Mouse (Mus musculus): ENCODE measurements around the gene Tkt.
"Not testable (repeated sequence)": the region's sequence is repeated elsewhere in the genome, so short reads cannot be mapped to it uniquely, and the experiment has no call there.

The Tkt gene

DNA sequence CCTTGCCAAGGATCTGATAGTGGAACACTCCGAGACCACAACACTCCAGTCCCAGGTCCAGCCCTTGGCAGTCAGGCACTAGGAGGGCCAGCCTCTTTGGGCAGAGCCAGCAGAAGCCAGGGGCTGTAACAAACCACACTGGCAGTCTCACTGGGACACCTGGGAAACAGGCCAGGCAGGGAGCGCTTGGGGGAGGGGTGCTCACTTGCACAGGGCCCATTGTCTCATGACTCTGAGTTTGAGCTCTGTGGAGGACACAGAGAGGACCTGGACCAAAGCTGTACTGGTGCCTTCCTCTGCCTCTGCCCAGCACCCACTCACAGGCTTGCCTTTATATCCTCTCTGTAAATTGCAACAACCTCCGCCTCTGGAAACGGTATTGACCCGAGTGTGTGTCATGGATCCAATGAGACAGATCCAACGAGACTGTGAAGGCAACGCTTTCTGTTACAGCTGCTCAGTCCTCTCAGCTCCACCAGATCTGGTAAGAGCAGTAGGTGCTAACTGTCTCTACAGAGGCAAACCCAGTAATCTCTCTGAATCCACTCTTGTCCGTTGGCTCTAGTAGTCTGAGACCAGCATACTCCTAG is at the start of gene Tkt:
TSS of gene Tkt (plus strand) at position 229 of the 590 bp plus-strand sequence.
- DNase-seq, result no peak

DNA sequence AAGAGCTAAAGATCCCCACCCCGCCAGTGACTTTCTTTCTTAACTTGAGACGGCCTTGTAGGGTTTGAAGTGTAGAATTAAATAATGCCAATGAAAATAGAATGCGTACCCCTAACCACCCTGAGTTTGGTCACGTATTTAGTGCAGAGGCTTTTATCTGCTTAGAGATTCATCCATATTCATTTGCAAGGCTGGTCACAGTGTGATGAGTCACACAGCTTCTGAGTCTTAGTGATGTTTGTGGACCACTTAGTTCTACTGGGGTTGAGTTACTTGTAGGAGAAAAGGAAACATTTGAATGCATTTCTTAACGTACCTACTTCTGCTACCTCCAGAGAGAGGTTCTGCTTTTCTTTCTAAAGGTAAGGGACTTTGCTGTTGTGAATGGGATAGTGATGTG is 43.2 kb upstream of the Tkt start:
- no peak for DNase-seq

DNA sequence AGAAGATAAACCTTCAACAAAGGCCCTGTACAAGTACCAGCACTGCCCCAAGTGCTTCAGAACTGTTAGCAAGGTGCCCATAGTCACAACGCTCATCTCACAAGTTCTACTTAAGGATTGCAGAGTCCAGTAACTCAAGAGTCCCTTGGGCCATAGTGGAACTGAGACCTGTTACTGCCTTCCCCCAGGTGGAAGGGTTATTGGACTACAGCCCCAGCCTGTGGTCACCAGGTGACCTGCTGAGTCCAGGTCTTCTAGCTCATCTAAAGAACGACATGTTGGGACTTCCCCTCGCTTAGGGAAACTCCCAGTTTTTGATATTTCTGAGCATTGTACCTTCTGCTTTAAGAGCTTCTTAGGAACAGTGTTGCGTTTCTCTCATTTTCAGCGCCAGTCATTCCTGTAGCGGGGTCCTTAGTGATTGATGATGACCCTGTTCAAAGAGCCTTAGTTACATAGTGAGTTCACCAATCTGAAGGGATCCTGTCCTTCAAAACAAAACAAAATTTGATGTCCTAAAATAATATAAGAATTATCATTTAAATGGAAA is 37.9 kb upstream of the Tkt start:
- DNase-seq, result no peak

DNA sequence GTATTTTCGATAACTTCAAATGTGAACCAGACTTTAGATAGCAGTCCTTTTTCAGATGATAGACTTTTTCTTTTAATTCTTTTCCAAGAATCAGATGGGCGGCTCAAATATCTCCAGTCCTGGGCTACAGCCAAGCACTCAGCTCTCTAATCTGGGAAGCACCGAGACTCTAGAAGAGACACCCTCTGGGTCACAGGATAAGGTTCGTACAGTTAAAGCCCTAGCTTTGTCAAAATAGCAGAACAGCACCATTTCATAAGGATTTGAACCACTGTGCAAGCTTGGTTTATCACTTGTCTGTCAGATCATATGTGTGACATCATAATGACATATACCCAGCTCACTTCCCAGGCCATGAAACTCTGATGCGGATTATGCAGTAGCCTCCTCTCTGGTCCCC is 35.3 kb upstream of the Tkt start:
- no peak for DNase-seq

DNA sequence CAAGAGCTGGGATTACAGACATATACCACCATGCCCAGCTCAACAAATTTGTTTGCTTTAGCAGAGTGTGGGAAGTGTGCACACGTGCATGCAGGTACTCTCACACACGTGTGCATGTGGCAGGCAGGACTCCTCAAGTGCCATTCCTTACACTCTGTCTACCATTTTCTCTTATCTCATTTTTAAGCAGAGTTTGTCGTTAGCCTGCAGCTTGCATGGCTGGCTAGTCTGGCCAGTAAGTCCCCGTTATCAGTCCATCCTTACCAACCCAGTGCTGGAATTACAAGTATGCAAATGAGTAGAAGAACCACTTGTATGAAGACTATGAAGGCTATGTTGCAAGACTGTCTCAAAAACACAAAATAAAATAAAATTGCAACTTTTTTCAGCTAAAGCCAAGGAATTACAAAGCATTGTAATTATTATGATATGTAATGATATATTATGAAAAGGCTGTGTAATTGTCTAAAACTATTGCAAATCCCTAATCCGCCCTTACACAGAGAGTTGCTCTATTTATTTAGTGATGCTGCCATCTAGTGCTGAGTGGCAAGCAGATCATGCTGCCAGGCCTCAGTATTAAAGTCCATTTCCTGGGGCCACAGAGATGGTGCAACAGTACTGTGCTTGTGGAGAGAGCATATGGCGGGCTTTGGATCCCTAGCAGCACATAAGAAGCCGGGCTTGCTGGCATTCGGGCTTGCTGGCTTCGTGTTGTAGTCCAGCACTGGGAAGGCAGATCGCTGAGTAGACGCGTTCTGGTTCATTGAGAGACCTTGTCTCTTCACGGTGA is 32.0 kb upstream of the Tkt start:
- DNase-seq, result no peak

DNA sequence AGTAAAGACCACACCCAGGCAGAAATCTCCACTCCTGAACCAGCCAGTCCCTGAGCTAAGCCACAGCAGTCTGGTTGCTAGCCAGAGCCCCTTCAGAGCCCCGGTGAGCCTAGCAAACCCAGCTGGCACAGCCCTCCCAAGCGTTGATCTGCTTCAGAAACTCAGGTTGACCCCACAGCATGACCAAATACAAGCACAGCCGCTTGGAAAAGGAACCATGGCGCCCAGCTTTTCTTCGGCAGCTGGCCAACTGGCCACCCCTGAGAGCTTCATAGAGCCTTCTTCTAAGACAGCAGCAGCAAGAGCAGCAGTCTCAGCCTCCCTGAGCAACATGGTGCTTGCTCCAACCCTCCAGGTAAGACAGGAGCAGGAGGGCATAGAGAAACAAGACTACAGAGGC is 28.8 kb upstream of the Tkt start:
- no peak for DNase-seq

DNA sequence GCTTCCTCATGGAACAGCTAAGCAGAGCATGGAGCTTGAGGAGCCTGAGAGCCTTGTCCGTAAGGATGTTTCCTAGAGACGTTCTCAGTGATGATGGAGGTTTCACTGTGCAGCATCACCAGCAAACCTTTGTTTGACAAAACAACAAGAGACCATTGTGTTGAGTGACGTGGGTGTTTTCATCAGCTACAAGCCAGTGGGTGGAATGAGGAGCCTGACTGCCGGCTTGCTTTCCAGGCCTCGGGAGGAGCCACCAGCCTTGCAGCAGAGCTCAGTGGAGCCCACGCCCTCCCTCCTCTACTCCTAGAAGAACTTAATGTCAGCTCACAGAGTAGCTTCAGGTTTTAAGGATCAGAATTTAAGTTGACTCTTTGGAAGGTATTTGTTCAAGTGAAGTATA is 24.8 kb upstream of the Tkt start:
- DNase-seq, result no peak

DNA sequence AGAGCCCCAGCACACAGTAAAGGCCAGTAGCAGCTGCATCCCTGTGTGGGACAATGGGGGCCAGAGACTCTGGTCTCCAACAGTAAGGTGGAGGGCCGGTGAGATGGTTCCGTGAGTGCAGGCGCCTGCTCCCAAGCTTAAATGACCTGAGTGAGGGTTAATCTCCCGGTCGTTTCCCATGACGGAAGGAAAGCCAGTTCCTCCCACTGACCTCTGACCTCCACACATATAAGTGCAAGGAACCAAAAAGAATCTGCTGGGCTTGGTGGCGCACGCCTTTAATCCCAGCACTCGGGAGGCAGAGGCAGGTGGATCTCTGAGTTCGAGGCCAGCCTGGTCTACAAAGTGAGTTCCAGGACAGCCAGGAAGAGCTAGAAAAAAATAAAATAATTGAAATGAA is 19.8 kb upstream of the Tkt start:
- DNase-seq, result no peak

DNA sequence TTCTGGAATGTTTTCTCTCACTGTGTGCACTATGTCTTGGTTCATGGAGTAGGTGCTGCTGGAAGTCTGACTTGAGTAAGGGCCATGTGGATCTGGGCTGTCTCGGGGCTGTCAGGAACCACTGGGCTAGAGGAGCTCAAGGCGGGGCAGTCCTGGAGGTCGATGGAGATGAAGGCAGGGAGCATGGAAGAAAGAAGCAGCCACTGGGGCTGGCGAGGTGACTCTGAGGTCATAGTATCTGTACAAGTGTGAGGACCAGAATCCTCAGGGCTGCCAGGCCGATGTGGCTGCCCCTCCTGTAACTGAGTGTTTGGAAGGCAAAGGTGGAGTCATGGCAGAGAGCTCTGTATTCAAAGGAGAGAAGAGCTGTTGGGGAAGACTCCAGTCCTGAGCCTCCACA is 19.2 kb upstream of the Tkt start:
- DNase-seq, result no peak

DNA sequence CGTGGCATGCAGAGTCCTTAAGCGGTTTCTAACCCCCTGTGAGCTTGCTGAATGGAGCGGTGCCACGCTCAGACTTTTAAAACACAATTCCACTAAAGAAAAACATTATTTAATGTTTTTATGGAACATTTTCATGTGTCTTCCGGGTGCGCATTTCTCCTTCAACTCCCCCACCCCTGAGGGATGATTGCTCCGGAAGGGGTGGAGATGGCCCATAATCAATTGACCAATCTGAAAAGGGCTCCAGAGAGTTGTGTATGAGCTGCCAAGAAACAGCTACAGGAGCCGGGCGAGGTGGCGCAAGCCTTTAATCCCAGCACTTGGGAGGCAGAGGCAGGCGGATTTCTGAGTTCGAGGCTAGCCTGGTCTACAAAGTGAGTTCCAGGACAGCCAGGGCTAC is 18.7 kb upstream of the Tkt start:
- DNase-seq, result no peak

DNA sequence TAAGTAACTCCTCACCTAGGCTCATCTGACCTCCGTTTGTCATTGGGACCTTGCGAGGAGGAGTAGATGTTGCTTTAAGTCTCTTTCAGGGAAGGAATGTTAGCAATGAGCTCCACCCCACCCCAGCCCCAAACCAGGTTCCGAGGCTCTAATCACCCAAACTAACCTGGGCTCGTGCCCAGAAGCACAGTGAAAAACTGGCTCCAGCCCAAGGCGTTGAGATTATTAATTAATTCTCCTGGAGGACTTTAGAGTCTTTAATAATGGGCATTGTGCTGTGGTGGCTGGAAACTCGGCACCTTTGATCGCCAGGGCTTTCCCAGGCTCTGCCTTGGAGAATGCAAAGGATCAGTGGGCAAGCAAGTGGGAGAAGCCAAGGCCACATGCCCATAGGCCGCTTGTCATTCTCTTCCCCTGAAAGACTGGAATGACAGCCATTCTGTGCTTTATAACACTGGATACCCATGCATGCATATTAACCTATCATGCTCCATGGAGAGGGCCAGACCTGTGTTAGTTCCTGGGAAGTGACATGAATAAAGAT is 17.4 kb upstream of the Tkt start:
- no peak for DNase-seq

DNA sequence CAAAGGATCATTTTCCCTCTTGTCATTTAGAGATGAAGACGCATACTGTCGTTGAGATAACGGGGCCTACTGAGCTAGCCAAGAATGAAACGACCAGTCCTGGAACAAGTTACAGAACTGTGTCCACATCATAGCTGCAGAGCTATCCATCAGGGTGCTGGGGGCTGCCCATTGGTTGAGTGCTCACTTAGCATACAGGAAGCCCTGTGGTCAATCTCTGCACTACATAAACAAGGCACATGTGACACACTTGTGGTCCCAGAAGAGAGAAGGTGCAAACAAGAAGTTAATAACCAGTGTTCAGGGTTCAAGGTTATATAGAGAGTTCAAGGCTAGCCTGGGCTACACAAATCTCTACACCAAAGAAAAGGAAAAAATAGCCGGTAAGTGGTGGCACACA is 16.7 kb upstream of the Tkt start:
- no peak for DNase-seq

DNA sequence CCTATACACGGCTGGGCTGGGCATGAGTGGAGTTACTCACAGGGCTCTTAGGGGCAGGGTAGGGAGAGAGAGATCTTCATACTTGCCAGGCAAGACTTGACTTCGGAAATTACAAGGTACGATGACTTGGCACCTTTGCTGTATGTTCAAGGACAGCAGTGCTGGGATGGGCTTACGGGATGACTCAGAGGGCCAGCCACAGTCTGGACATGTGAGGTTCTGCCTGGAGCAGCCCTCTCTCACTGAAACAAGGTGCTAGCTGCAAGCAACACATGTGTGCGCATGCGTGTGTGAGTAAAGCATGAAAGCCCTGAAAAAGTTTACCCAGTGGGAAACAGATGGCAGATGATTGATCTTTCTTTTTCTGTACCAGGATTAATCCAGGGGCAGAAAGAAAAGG is 16.3 kb upstream of the Tkt start:
- no peak for DNase-seq

DNA sequence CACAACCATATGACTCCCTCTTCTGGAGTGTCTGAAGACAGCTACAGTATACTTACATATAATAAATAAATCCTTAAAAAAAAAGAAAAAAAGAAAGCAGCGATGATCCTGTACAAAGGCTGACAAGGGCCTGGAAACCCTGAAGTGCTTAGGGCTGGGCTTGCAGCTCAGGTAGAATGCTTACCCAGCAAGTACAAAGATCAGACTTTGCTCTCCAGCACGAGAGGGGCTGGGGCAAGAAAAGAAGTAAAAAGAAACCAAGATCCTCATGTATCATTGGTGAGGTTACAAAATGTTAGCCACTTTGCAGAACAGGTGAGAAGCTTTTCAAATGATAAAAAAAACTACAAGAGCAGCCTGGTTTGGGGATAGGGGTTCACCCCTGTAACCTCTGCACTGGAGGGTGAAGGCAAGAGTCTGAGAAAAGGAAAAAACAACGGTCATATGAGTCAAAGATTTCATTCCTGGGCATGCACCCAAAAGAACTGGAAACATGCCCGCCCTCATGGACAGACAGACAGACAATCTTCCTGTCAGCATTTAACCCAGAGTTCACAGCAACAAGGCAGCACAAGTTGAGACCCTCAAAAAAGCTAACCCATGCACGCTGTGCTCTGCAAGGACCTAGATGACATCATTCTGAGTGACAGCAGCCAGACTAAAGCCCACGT is 14.2 kb upstream of the Tkt start:
- no peak for DNase-seq

DNA sequence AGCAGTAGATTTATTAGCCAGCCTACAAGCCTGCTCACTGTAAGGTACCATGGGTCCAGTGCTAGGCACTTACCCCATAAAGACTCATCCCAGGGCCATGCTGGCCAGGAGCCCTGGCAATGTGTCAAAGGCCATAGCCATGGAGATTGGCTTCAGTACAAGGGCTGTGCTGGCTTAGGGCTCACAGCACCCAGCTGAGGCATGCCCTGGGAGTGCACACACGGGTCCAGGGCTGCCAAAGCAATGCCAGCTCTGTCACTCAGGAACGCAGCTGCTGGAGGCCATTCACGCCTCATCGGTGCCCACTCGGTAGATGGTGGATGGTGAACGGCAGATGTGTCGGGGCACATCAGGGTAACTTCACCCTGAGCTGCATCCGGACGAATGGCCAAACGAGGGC is 6.6 kb upstream of the Tkt start:
- no peak for DNase-seq

DNA sequence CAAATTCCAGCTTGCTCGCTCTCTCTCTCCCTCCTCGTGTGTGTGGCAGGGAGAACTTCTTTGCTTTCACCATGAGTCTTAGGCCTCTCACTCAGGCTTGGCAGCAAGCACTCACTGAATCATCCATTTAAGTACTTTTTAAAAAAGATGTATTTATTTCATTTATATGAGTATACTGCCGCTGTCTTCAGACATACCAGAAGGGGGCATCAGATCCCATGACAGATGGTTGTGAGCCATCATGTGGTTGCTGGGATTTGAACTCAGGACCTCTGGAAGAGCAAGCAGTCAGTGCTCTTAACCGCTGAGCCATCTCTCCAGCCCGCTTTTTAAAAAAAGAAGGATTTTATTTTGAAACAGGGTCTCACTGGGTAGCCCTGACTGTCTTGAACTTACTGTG is 4.8 kb upstream of the Tkt start:
- not testable (repeated sequence) for DNase-seq

DNA sequence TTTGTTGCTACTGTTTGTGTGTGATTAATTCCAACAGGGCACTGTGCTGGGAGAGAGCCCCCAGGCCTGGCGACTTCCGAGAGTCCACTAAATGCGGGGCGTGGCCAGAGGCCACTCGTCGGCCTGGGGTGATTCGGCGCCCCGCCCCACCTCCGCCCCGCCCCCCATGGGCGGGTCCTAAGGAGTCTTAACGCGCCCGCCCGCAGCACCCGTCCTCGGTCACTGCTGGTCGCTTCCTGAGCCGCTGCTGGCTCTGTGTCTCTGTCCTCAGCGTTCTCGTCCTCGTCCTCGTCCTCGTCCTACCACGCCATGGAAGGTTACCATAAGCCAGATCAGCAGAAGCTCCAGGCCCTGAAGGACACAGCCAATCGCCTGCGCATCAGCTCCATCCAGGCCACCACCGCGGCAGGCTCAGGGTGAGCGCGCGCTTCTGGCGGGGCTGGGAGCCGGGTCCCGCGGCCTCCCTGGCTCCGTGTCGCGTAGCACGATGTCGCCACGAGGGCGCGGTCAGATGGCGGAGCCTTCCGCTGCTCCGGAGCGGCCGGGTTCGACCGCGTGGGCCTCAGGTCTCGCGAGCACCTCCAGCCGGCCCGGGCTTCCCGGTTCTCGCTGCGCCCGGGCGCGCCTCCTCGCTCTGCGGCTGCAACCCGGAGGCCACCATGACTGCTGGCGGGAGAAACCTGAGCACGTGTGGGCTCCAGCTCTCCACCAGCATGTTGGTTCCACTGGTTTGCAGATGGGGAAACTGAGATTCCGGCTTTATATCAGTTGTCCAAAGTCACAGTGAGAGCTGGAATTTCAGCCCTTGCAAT is 1.0 kb downstream of the Tkt start:
- DNase-seq, result peak; percentile 90 to 98

DNA sequence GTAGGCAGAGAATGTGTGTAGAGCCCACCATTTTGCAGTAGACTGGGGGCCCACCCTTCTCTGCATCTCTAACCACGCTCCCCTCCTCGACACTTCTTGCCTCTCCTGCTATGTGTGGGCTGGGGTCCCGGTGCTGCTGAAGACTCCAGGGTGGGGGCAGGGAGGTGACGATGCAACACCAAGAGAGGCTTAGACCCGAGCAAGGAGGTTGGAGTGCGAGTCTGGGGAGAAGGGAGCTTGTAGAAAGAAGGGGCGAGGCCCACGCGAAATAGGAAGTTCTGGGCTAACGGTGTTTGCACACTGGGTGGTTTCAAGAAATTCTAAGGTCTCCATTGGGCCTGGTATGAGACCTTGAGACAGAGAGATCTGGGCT is 1.6 kb downstream of the Tkt start:
- DNase-seq, result peak; percentile 26 to 47

DNA sequence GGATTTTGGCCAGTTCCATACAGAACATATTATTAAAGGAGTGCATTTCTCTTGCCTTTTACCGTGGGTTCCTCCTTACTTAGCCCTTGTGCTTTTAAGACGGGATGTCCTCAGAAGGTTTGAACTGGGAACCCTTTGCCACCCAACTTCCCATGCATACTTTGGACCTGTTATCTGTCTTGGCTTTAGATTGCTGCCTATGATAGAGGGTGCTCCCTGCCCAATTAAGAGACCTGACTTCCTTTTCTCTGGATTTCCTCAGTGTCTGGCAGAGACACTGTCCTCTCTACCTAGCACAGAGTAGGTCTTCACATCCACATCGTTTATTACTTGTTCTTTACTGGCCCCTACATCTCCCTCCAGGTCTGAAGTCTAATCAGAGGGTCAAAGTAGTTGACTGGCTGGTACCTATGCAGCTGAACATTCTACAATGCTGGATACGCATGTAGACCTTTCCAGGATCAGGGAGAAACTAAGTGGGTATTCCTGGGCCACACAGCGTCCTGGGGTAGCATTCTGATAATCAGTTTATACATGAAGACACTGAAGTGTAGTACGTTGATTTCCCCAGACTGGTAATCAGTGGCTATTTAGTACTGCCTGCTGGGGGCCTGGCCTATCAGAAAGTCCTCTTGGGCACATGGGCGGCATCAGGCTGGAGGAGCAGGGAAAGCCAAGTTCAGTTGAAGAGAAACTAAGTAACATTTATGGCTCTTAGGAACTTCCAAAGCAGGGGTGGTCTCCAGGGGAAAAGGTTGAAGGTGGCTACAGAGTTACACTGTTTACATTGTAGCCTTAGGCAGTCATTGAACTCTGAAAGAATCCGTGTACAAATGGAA is 2.3 kb downstream of the Tkt start:
- no peak for DNase-seq

DNA sequence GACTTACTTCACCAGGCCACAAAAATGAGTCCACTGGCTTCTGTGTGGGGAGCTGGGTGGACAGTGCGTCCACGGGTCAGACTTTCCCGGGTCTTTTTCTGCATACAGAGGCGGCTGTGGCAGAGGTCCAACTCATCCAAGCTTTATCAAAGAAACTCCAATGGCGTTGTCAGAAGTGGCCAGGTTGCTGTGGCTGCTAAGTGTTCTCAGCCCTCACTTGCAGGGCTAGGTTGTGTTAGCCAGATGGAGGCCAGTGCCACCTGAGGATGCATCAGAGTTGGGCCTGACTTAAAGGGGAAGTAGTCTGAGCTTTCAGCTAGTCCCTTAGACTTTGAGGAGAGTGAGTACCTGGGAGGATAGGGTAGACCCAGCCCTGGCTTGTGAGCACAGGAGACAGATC is 3.4 kb downstream of the Tkt start:
- no peak for DNase-seq

DNA sequence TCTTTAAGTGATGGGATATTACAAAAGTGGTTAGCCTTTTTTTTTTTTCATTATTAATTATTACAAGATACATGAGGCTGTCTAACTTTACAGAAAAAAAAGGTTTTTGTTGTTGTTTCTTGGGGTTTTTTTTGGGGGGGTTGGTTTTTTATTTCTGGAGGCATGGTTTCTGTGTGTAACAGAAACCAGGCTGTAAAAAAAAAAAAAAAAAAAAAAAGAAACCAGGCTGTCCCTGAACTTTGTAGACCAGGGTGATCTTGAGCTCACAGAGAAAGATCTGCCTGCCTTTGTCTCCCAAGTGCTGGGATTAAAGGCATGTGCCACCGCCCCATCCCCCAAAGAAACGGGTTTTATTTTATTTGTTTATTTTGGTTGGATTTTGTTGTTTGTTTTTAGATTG is 3.8 kb downstream of the Tkt start:
- DNase-seq, result no peak

DNA sequence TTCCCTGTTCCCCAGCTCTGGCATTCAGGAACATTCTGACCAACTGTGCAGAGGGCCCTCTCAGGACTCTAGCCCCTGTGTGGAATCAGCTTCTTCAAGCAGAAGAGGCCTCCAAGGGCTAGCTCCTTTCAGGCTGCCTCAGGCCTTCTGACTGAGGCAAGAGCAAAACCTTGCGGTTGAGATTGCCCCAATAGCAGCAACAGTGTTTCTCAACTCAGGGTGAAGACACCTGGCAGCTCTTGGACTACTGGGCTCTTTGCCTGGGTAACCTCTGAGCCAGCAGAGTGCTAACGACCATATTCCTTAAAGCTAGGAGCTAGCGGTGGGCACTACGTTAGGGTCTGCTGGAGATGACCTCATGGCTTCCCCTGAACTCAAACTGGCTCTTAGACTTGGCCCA is 5.0 kb downstream of the Tkt start:
- no peak for DNase-seq
